Mouse (Mus musculus): Measurements from ENCODE around the gene Gm20765. TPM values are rescaled to one million over a fixed set of nuclear protein-coding genes. Genes with fewer than 3 reads are reported as not detected.
"Not testable (repeated sequence)": the region's sequence is repeated elsewhere in the genome, so short reads cannot be mapped to it uniquely, and the experiment has no call there.

Gm20765 gene
- not detected in 2 replicates for polyA plus RNA-seq (2015; fragmentation: Nextera tagmentation; extraction: Ambion mirVana)

GRCm38 (mm10) chr10:104185233-104185632, at the start of gene Gm20765:
TSS of gene Gm20765 (plus strand) at chr10:104185533.
- ATAC-seq; H3K27me3 ChIP-seq (replicated peaks); H3K4me1 ChIP-seq (replicated peaks); H3K4me2 ChIP-seq (replicated peaks); H3K4me3 ChIP-seq (replicated peaks); H3K36me3 ChIP-seq; H3K9me3 ChIP-seq; H3K27ac ChIP-seq; H3K9ac ChIP-seq: not testable (repeated sequence)
- WGBS, result no CpG with 5 or more reads among the region's 3 CpGs

GRCm38 (mm10) chr10:104142687-104143086, 42.6 kb upstream of the Gm20765 start, which contains the start of gene Gm21293:
TSS of gene Gm21293 (plus strand) at chr10:104142987.
- not testable (repeated sequence) for H3K4me2 ChIP-seq (replicated peaks); H3K27me3 ChIP-seq (replicated peaks); H3K9me3 ChIP-seq; H3K4me1 ChIP-seq (replicated peaks); H3K4me3 ChIP-seq (replicated peaks); H3K27ac ChIP-seq; ATAC-seq; H3K36me3 ChIP-seq; H3K9ac ChIP-seq
- no CpG with 5 or more reads among the region's 3 CpGs for WGBS

- no CpG with 5 or more reads among the region's 3 CpGs for WGBS
- H3K9ac ChIP-seq; ATAC-seq; H3K4me3 ChIP-seq (replicated peaks); H3K36me3 ChIP-seq; H3K27me3 ChIP-seq (replicated peaks); H3K4me1 ChIP-seq (replicated peaks); H3K27ac ChIP-seq; H3K4me2 ChIP-seq (replicated peaks); H3K9me3 ChIP-seq: not testable (repeated sequence)
These were observed 34.1 kb upstream of the Gm20765 start, which contains the start of gene Gm6763 for GRCm38 (mm10) chr10:104151197-104151596. TSS of gene Gm6763 (plus strand) at chr10:104151497.

GRCm38 (mm10) chr10:104159706-104160105, 25.6 kb upstream of the Gm20765 start, which contains the start of gene Gm8764:
TSS of gene Gm8764 (plus strand) at chr10:104160006.
- not testable (repeated sequence) for H3K9ac ChIP-seq; H3K4me2 ChIP-seq (replicated peaks); H3K36me3 ChIP-seq; H3K27ac ChIP-seq; ATAC-seq; H3K4me3 ChIP-seq (replicated peaks); H3K27me3 ChIP-seq (replicated peaks); H3K9me3 ChIP-seq; H3K4me1 ChIP-seq (replicated peaks)
- no CpG with 5 or more reads among the region's 3 CpGs for WGBS

- H3K27ac ChIP-seq, ATAC-seq: not testable (repeated sequence)
These were observed 17.1 kb upstream of the Gm20765 start, which contains the start of gene Gm21304 for GRCm38 (mm10) chr10:104168215-104168614. TSS of gene Gm21304 (plus strand) at chr10:104168515.

GRCm38 (mm10) chr10:104176724-104177123, 8.6 kb upstream of the Gm20765 start, which contains the start of gene Gm21312:
TSS of gene Gm21312 (plus strand) at chr10:104177024.
- H3K9ac ChIP-seq; H3K4me3 ChIP-seq (replicated peaks); H3K27me3 ChIP-seq (replicated peaks); ATAC-seq; H3K9me3 ChIP-seq; H3K4me2 ChIP-seq (replicated peaks); H3K36me3 ChIP-seq; H3K4me1 ChIP-seq (replicated peaks); H3K27ac ChIP-seq: not testable (repeated sequence)
- no CpG with 5 or more reads among the region's 3 CpGs for whole genome bisulfite sequencing

More at GRCm38 (mm10) chr10:104168215-104168614, 17.1 kb upstream of the Gm20765 start, which contains the start of gene Gm21304:
- not testable (repeated sequence) for H3K4me2 ChIP-seq (replicated peaks); H3K4me1 ChIP-seq (replicated peaks); H3K4me3 ChIP-seq (replicated peaks); H3K27me3 ChIP-seq (replicated peaks); H3K9ac ChIP-seq; H3K9me3 ChIP-seq; H3K36me3 ChIP-seq
- WGBS, result no CpG with 5 or more reads among the region's 3 CpGs

- not testable (repeated sequence) for H3K27ac ChIP-seq; H3K4me2 ChIP-seq (replicated peaks); H3K27me3 ChIP-seq (replicated peaks); H3K36me3 ChIP-seq; ATAC-seq; H3K9me3 ChIP-seq; H3K4me1 ChIP-seq (replicated peaks); H3K9ac ChIP-seq; H3K4me3 ChIP-seq (replicated peaks)
- WGBS, result no CpG with 5 or more reads among the region's 3 CpGs
These were observed 8.4 kb downstream of the Gm20765 start, which contains the start of gene Gm4340 for GRCm38 (mm10) chr10:104193742-104194141. TSS of gene Gm4340 (plus strand) at chr10:104194042.

GRCm38 (mm10) chr10:104209655-104210054, 24.3 kb downstream of the Gm20765 start:
- no peak overlapping the region for H3K9ac ChIP-seq

GRCm38 (mm10) chr10:104210268-104210990, 25.1 kb downstream of the Gm20765 start:
- Histone ChIP-seq H3K27me3 (replicated peaks) (no peaks in the 10 kb centered on the region), H3K4me2 (replicated peaks) (no peak overlapping the region), H3K4me3 (replicated peaks) (no peak overlapping the region), H3K27ac (no peak overlapping the region), H3K36me3 (no peaks in the 10 kb centered on the region), H3K9ac (no peak overlapping the region), H3K4me1 (replicated peaks) (no peaks in the 10 kb centered on the region), H3K9me3 (no peaks in the 10 kb centered on the region)
- 77% methylated on average over 3 of the region's 3 CpGs for WGBS
- no peak for ATAC-seq

More at GRCm38 (mm10) chr10:104209655-104210054, 24.3 kb downstream of the Gm20765 start:
- ATAC-seq, result no peak
- Histone ChIP-seq H3K4me1 (replicated peaks) (no peaks in the 10 kb centered on the region), H3K4me2 (replicated peaks) (no peak overlapping the region), H3K27ac (no peak overlapping the region), H3K36me3 (no peaks in the 10 kb centered on the region), H3K27me3 (replicated peaks) (no peaks in the 10 kb centered on the region), H3K9me3 (no peaks in the 10 kb centered on the region), H3K4me3 (replicated peaks) (no peak overlapping the region)
- 69% methylated on average over 1 of the region's 1 CpGs for WGBS

GRCm38 (mm10) chr10:104214527-104214926, 29.2 kb downstream of the Gm20765 start:
- no peaks in the 10 kb centered on the region for H3K36me3 ChIP-seq
- ATAC-seq, result no peak
- no peaks in the 10 kb centered on the region for H3K4me1 ChIP-seq (replicated peaks)
- H3K4me3 ChIP-seq (replicated peaks), result no peak overlapping the region
- no peak overlapping the region for H3K27ac ChIP-seq
- no peak overlapping the region for H3K9ac ChIP-seq
- no peak overlapping the region for H3K4me2 ChIP-seq (replicated peaks)
- no peaks in the 10 kb centered on the region for H3K27me3 ChIP-seq (replicated peaks)
- 92% methylated on average over 5 of the region's 5 CpGs for WGBS
- H3K9me3 ChIP-seq, result no peaks in the 10 kb centered on the region

- Histone ChIP-seq H3K4me3 (replicated peaks) (no peak overlapping the region), H3K27me3 (replicated peaks) (no peaks in the 10 kb centered on the region), H3K9ac (no peak overlapping the region), H3K9me3 (no peaks in the 10 kb centered on the region), H3K27ac (no peak overlapping the region), H3K4me2 (replicated peaks) (no peak overlapping the region), H3K4me1 (replicated peaks) (no peaks in the 10 kb centered on the region), H3K36me3 (no peaks in the 10 kb centered on the region)
- 82% methylated on average over 6 of the region's 6 CpGs for WGBS
- no peak for ATAC-seq
These were observed 35.1 kb downstream of the Gm20765 start for GRCm38 (mm10) chr10:104220303-104221021.

Measured in intestine, embryonic 15.5 days (tissue).